Mouse (Mus musculus) liver, postnatal 0 days (tissue): ENCODE results near the gene Cryz. TPM values are rescaled to one million over a fixed set of nuclear protein-coding genes. Genes with fewer than 3 reads are reported as not detected.

Experiments used
- ATAC-seq: fragments of 200-750 bp; cut with Nextera tagmentation; 2 replicates; pipeline ENCODE4 v1.8.0; 2017; ENCODE audit warnings: mild to moderate bottlenecking, moderate library complexity
- DNase-seq: peaks from one replicate; pipeline ENCODE4 v3.0.0-alpha.2; 2016
- H3K27ac ChIP-seq: fragments of 300-500 bp; sonication (generic); 2 replicates; pipeline ENCODE4 v1.5.1; 2014; ENCODE audit warnings: antibody characterized with exemption, moderate library complexity, mild to moderate bottlenecking, low read depth
- H3K27me3 ChIP-seq: fragments of 300-500 bp; sonication (generic); 2 replicates; pipeline ENCODE4 v1.6.1; 2014; ENCODE audit warnings: low read length, control low read depth, mixed read lengths; ENCODE audit not compliant: insufficient read depth
- H3K36me3 ChIP-seq: fragments of 300-500 bp; sonication (generic); replicated peaks from 2 replicates; pipeline ENCODE4 v1.6.1; 2014; ENCODE audit warnings: mild to moderate bottlenecking, control low read depth, low read length, moderate library complexity, mixed read lengths; ENCODE audit not compliant: insufficient read depth
- H3K4me1 ChIP-seq: fragments of 300-500 bp; sonication (generic); 2 replicates; pipeline ENCODE4 v1.6.1; 2014; ENCODE audit warnings: antibody characterized with exemption, mild to moderate bottlenecking, control low read depth; ENCODE audit not compliant: insufficient read depth
- H3K4me2 ChIP-seq: fragments of 300-500 bp; sonication (generic); 2 replicates; pipeline ENCODE4 v1.6.1; 2014; ENCODE audit warnings: low read depth, mild to moderate bottlenecking, low read length, moderate library complexity, mixed read lengths
- H3K4me3 ChIP-seq: fragments of 300-500 bp; sonication (generic); 2 replicates; pipeline ENCODE4 v1.5.1; 2014; ENCODE audit warnings: low read depth, low read length
- H3K9ac ChIP-seq: fragments of 300-500 bp; sonication (generic); replicated peaks from 2 replicates; pipeline ENCODE4 v1.6.1; 2014; ENCODE audit warnings: mild to moderate bottlenecking, moderate library complexity
- H3K9me3 ChIP-seq: fragments of 300-500 bp; sonication (generic); 2 replicates; pipeline ENCODE4 v1.6.1; 2016; ENCODE audit warnings: mild to moderate bottlenecking, control low read depth, low read length, mixed read lengths
- CTCF ChIP-seq: sonication (generic); IDR thresholded peaks from 2 replicates; pipeline ENCODE4 v1.5.1; 2016; ENCODE audit warnings: antibody characterized with exemption, low read depth
- EP300 ChIP-seq: IDR thresholded peaks from 2 replicates; pipeline ENCODE4 v1.6.1; 2016; ENCODE audit warnings: antibody characterized with exemption, low read depth, mild to moderate bottlenecking
- WGBS: fragments of 180-500 bp; shearing (Covaris S2); extraction: QIAGEN DNeasy Blood & Tissue Kit; methylation state at CpG from one replicate; pipeline ENCODE4 v1.1.7; 2014; ENCODE audit not compliant: insufficient replicate concordance; 5-methylcytosine and 5-hydroxymethylcytosine counted together
- polyA plus RNA-seq: library from polyadenylated mRNA; unstranded; fragments of >200 nt; fragmentation: Nextera tagmentation; extraction: Ambion mirVana; gene quantifications from 2 replicates; pipeline ENCODE4 v1.2.1, GENCODE M21; 2015

Gene Cryz
- polyA plus RNA-seq, 1 experiment from 2014 or later = 27.5 TPM

DNA sequence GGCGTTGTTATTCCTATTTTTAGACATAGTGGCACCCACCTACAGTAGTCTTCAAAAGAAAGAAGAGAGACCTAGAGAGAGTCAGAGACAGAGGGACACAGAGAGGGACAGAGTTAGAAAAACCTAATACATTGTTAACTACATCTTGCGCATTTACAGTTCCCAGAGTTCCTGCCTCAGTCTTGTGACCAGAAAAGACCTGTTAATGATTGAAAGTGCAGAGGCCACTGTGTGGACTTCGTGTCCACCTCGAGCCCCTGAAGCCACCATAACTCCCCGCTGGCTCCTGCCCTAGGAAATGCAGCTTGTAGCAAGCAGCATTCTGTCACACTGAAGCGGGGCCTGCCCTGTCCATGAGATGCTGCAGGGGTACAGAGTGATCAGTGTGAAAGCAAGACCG is 1.1 kb downstream of the Cryz start:
- peaks cover 9% of the 10 kb centered on the region for H3K4me1 ChIP-seq
- 39% methylated on average over 7 of the region's 7 CpGs for WGBS
- peak overlapping the region; percentile 83 for H3K9ac ChIP-seq
- H3K36me3 ChIP-seq = peaks cover 4% of the 10 kb centered on the region; the same call in 1 of the 2 replicates
- peak overlapping the region; percentile 89 for H3K27ac ChIP-seq
- DNase-seq = peak; percentile 42
- TF ChIP-seq CTCF (no peak), EP300 (no peak)
- H3K4me2 ChIP-seq = peak overlapping the region; percentile 70
- no peaks in the 10 kb centered on the region for H3K9me3 ChIP-seq
- H3K27me3 ChIP-seq = no peaks in the 10 kb centered on the region
- peak; percentile 51 for ATAC-seq
- peak overlapping the region; percentile 89 for H3K4me3 ChIP-seq

DNA sequence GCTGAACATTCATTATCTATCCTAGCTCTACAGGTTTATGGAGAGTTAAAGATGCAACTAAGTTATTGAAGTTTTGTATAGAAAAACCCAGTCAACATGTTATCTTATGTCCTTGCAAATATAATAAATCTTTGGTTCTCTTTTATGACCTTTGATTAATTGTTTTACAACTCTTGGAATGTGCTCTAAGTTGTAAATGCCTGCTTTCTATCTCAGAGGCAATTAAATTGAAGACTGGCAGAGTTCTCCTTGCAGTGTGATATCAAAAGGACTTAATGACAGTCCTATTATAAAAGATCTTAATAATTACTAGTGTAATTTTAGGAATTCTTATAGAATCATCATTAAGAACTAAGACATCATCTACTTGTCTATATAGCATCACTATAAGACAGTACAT is 5.6 kb downstream of the Cryz start:
- ATAC-seq = no peak
- Histone ChIP-seq H3K9me3 (no peaks in the 10 kb centered on the region), H3K4me2 (no peak overlapping the region), H3K4me3 (no peak overlapping the region), H3K9ac (no peak overlapping the region), H3K4me1 (peaks cover 5% of the 10 kb centered on the region), H3K27me3 (no peaks in the 10 kb centered on the region), H3K36me3 (peaks cover 3% of the 10 kb centered on the region; the same call in 1 of the 2 replicates), H3K27ac (no peak overlapping the region)
- DNase-seq = no peak
- TF ChIP-seq EP300 (no peak), CTCF (no peak)

DNA sequence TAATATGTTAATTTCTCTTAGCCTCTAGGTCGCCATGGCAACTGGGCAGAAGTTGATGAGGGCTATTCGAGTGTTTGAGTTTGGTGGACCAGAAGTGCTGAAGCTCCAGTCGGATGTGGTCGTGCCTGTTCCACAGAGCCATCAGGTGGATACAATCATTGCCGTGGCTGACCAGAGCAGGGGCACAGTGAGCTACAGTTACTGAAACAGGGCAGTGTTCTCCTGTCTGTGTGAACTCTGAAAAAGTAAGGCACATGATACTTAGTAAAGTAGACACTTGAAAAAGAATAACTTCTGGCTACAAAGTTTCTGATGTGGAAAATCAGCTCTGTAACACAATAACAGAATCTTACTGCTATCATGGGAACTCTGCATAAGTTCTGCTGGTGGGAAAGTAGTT is 8.4 kb downstream of the Cryz start:
- Histone ChIP-seq H3K9me3 (no peaks in the 10 kb centered on the region), H3K4me1 (no peaks in the 10 kb centered on the region), H3K4me2 (no peak overlapping the region), H3K36me3 (peaks cover 6% of the 10 kb centered on the region), H3K4me3 (no peak overlapping the region), H3K27ac (no peak overlapping the region), H3K27me3 (no peaks in the 10 kb centered on the region), H3K9ac (no peak overlapping the region)
- WGBS = 73% methylated on average over 5 of the region's 5 CpGs
- no peak for DNase-seq
- no peak for TF ChIP-seq CTCF
- TF ChIP-seq EP300 = no peak
- ATAC-seq = no peak

DNA sequence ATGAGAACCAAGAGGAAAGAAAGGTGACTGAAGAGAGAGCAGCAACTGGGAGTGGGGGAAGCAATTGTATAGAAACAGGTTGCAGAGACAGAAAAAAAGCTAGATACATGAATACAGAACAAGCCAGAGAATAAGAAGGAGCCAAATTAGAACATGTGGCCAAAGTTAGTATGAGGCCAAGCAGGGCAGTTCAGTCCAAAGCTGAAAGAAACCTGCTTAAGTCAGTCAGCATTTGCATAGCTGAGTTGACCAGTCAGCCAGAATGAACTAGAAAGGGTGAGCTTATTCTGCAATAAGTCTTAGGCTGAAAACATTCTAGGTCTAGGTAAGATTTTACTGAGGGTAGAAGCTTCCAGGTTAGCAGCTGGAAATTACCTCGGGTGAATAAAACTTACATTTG is 11.4 kb downstream of the Cryz start:
- DNase-seq = no peak
- Histone ChIP-seq H3K4me2 (no peak overlapping the region), H3K4me3 (no peak overlapping the region), H3K36me3 (peaks cover 6% of the 10 kb centered on the region), H3K9me3 (no peaks in the 10 kb centered on the region), H3K9ac (no peak overlapping the region), H3K4me1 (no peaks in the 10 kb centered on the region), H3K27me3 (no peaks in the 10 kb centered on the region), H3K27ac (no peak overlapping the region)
- ATAC-seq = no peak
- WGBS = 65% methylated on average over 1 of the region's 1 CpGs
- TF ChIP-seq EP300 (no peak), CTCF (no peak)

DNA sequence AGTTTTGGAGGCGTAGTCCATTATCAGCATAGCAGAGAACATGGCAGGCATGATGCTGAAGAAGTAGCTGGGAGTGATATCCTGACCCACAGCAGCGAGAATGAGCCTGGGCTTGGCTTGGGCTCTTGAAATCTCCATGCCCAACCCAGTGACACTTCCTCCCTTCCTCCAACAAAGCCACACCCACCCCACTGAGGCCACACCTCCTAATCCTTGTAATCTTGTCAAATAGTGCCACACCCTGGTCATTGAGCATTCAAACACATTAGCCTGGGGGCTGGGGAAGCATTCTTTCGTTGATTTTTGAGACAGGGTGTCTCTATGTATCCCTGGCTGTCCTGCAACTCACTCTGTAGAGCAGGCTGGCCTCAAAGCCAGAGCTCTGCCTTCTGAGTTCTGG is 15.4 kb downstream of the Cryz start:
- WGBS = 81% methylated on average over 3 of the region's 3 CpGs
- H3K4me3 ChIP-seq = no peak overlapping the region
- H3K4me2 ChIP-seq = no peak overlapping the region
- H3K27me3 ChIP-seq = no peaks in the 10 kb centered on the region
- H3K9me3 ChIP-seq = no peaks in the 10 kb centered on the region
- H3K4me1 ChIP-seq = no peaks in the 10 kb centered on the region
- DNase-seq (peak; percentile 22), ATAC-seq (0 out of 2 replicates have a peak, but pooled peaks have one; percentile 25)
- H3K9ac ChIP-seq = no peak overlapping the region
- TF ChIP-seq EP300 (no peak), CTCF (no peak)
- peaks cover 3% of the 10 kb centered on the region; the same call in 1 of the 2 replicates for H3K36me3 ChIP-seq
- no peak overlapping the region for H3K27ac ChIP-seq

DNA sequence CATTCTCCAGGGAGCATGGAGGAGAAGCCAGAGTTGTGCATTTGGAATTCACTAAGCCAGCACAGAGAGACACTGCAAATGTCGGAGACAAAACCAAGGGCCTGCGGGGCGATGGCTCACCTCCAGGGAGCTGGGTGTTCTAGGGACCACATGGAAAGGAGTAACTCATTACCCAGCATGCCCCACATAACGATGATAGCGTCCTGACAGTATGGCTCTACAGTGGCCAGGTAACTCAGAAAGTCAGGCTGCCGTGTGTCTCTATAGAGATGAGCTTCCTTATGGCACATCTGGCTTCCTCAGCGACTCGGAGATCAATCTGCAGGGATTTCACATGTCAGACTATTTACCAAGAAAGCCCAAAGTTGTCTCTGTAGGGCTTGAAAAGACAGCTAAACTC is 18.3 kb downstream of the Cryz start:
- 90% methylated on average over 8 of the region's 8 CpGs for WGBS
- no peak overlapping the region for H3K4me3 ChIP-seq
- no peaks in the 10 kb centered on the region for H3K9me3 ChIP-seq
- no peaks in the 10 kb centered on the region for H3K4me1 ChIP-seq
- H3K9ac ChIP-seq = no peak overlapping the region
- peaks cover 3% of the 10 kb centered on the region; the same call in 1 of the 2 replicates for H3K36me3 ChIP-seq
- TF ChIP-seq CTCF (no peak), EP300 (no peak)
- H3K27ac ChIP-seq = no peak overlapping the region
- no peak for DNase-seq
- no peak for ATAC-seq
- no peak overlapping the region for H3K4me2 ChIP-seq
- H3K27me3 ChIP-seq = no peaks in the 10 kb centered on the region

DNA sequence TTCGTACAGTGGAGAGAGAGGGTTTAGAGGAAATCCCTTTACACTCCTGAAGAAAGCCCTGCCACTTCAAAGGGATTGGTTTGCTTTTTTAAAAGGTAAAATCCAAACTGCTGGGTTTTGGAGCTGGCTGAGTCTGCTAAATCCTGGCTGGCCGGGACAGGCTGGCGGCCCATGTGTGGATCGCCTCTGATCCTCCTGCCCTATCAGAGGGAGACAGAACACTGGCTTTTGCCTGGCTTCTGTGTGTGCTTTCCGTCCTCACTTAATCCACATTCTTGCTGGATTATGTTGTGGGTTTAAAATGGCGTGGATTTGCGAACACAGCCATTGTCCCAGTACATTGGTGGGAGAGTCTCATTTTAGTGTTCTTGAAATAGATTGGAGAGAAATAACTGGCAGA is 18.8 kb downstream of the Cryz start:
- no peak overlapping the region for H3K4me3 ChIP-seq
- DNase-seq (no peak), ATAC-seq (no peak)
- H3K4me2 ChIP-seq = no peak overlapping the region
- peaks cover 3% of the 10 kb centered on the region; the same call in 1 of the 2 replicates for H3K36me3 ChIP-seq
- TF ChIP-seq EP300 (no peak), CTCF (no peak)
- no peaks in the 10 kb centered on the region for H3K4me1 ChIP-seq
- no peak overlapping the region for H3K9ac ChIP-seq
- H3K9me3 ChIP-seq = no peaks in the 10 kb centered on the region
- 86% methylated on average over 7 of the region's 7 CpGs for WGBS
- H3K27me3 ChIP-seq = no peaks in the 10 kb centered on the region
- no peak overlapping the region for H3K27ac ChIP-seq
